Mouse (Mus musculus): ENCODE measurements at regions not wholly inside any gene's neighbourhood (a gene's known extent, or its start where the extent isn't known, plus 50 kb on each side); places are given as distances from the start of the nearest gene placed in this dataset.

GRCm38 (mm10) chr5:129297657-129298349 is 201.3 kb downstream of the Adgrd1 start:
- H3K4me2 ChIP-seq (replicated peaks; ENCODE audit: low read depth) = no peak overlapping the region
- no peak overlapping the region for H3K27ac ChIP-seq (ENCODE audit: low read depth, low read length)
- no peaks in the 10 kb centered on the region for H3K36me3 ChIP-seq (ENCODE audit: control insufficient read depth, insufficient read depth)
- no peaks in the 10 kb centered on the region for H3K9me3 ChIP-seq (ENCODE audit: control insufficient read depth)
- H3K9ac ChIP-seq (ENCODE audit: low read depth, low read length) = no peak overlapping the region
- ATAC-seq = no peak
- H3K27me3 ChIP-seq (replicated peaks; ENCODE audit: control insufficient read depth, insufficient read depth, low read length) = no peaks in the 10 kb centered on the region
- H3K4me1 ChIP-seq (replicated peaks; ENCODE audit: control insufficient read depth, insufficient read depth, low read length) = no peaks in the 10 kb centered on the region
- no peak for TF ChIP-seq CTCF (IDR thresholded peaks at IDR 0.05; ENCODE audit: low read depth)
- no peak overlapping the region for H3K4me3 ChIP-seq (ENCODE audit: low read depth, low read length)
- WGBS = 55% methylated on average over 11 of the region's 11 CpGs

DNA sequence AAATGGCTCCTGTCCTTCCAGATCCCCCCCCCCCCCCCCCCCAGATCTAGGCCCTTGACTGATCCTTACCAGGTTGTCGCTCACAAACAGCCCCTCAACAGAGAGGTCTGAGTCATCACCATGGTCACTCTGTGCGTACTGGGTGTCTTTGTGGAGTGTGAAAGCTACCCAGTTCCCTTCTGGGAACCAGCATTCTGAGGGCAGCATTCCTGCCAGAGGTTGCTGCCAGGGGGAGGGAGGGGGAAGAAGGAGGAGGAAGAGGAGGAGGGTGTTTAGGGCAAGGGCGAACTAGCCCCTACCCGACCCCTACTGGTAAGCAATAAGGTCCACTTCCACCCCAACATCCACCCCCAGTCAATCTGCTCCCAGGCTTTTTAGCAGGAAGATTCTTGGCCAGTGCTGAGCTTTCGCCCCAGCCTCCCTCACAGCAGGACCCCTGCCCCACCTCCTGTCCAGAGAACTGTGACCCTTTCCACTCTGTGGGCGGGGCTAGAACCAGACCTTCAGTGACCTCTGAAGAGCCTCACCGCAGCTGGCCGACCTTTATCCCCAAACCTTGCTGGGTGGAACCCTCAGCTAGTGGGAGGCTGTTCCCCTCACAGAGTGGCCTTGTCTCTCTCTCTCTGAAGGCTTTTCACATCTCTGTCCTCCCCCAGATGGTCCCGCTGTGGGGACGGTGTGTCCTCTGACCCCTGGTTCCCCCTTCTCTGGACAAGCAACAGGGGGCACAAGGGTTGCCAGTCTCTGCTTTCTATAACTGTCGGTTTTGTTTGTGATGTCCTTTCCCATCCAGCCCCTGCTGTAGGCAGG is 202.2 kb upstream of the Sfswap start:
- 20% methylated on average over 11 of the region's 11 CpGs for WGBS
- Histone ChIP-seq H3K4me3 (ENCODE audit: low read depth, low read length) (no peak overlapping the region), H3K9ac (ENCODE audit: low read depth, low read length) (no peak overlapping the region), H3K27ac (ENCODE audit: low read depth, low read length) (no peak overlapping the region), H3K9me3 (ENCODE audit: control insufficient read depth) (no peaks in the 10 kb centered on the region), H3K27me3 (replicated peaks; ENCODE audit: control insufficient read depth, insufficient read depth, low read length) (no peaks in the 10 kb centered on the region), H3K4me2 (replicated peaks; ENCODE audit: low read depth) (no peak overlapping the region), H3K4me1 (replicated peaks; ENCODE audit: control insufficient read depth, insufficient read depth, low read length) (no peaks in the 10 kb centered on the region), H3K36me3 (ENCODE audit: control insufficient read depth, insufficient read depth) (no peaks in the 10 kb centered on the region)
- no peak for ATAC-seq
- no peak for TF ChIP-seq CTCF (IDR thresholded peaks at IDR 0.05; ENCODE audit: low read depth)

DNA sequence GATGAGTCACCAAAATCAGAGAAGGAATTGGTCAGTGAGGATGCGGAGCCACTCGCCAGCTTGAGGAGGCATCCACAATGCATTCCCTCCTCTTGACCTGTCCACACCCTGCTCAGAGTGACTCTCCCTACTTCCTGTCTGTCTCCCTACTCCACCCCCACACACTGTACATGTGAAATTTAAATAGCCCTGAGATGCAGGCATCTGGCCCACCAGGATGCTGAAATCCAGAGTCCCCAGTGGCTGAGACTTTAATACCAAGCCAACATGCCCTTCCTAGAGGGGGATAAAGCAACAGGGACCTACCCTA is 201.6 kb upstream of the Sfswap start:
- Histone ChIP-seq H3K27me3 (replicated peaks; ENCODE audit: control insufficient read depth, insufficient read depth, low read length) (no peaks in the 10 kb centered on the region), H3K9ac (ENCODE audit: low read depth, low read length) (no peak overlapping the region), H3K36me3 (ENCODE audit: control insufficient read depth, insufficient read depth) (no peaks in the 10 kb centered on the region), H3K4me1 (replicated peaks; ENCODE audit: control insufficient read depth, insufficient read depth, low read length) (no peaks in the 10 kb centered on the region), H3K4me2 (replicated peaks; ENCODE audit: low read depth) (no peak overlapping the region), H3K27ac (ENCODE audit: low read depth, low read length) (no peak overlapping the region), H3K9me3 (ENCODE audit: control insufficient read depth) (no peaks in the 10 kb centered on the region), H3K4me3 (ENCODE audit: low read depth, low read length) (no peak overlapping the region)
- TF ChIP-seq CTCF (IDR thresholded peaks at IDR 0.05; ENCODE audit: low read depth) = no peak
- ATAC-seq = no peak
- WGBS = 55% methylated on average over 2 of the region's 2 CpGs

GRCm38 (mm10) chr5:129300423-129300822 is 200.6 kb upstream of the Sfswap start:
- Histone ChIP-seq H3K4me1 (replicated peaks; ENCODE audit: control insufficient read depth, insufficient read depth, low read length) (no peaks in the 10 kb centered on the region), H3K9ac (ENCODE audit: low read depth, low read length) (no peak overlapping the region), H3K9me3 (ENCODE audit: control insufficient read depth) (no peaks in the 10 kb centered on the region), H3K4me3 (ENCODE audit: low read depth, low read length) (no peak overlapping the region), H3K36me3 (ENCODE audit: control insufficient read depth, insufficient read depth) (no peaks in the 10 kb centered on the region), H3K27ac (ENCODE audit: low read depth, low read length) (no peak overlapping the region), H3K27me3 (replicated peaks; ENCODE audit: control insufficient read depth, insufficient read depth, low read length) (no peaks in the 10 kb centered on the region), H3K4me2 (replicated peaks; ENCODE audit: low read depth) (no peak overlapping the region)
- 89% methylated on average over 6 of the region's 6 CpGs for WGBS
- TF ChIP-seq CTCF (IDR thresholded peaks at IDR 0.05; ENCODE audit: low read depth) = no peak
- ATAC-seq = no peak

DNA sequence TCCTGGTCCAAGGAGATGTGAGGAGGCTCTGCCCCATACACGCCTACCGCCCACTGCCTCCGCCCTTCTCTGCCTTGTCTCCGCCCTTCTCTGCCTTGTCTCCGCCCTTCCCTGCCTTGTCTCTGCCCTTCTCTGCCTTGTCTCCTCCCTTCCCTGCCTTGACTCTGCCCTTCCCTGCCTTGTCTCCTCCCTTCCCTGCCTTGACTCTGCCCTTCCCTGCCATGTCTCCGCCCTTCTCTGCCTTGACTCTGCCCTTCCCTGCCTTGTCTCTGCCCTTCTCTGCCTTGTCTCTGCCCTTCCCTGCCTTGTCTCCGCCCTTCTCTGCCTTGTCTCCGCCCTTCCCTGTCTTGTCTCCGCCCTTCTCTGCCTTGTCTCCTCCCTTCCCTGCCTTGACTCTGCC is 185.4 kb upstream of the Sfswap start:
- H3K27ac ChIP-seq (ENCODE audit: low read depth, low read length) = no peak overlapping the region
- WGBS = 49% methylated on average over 9 of the region's 9 CpGs
- no peak overlapping the region for H3K4me3 ChIP-seq (ENCODE audit: low read depth, low read length)
- ATAC-seq = no peak
- H3K36me3 ChIP-seq (ENCODE audit: control insufficient read depth, insufficient read depth) = no peaks in the 10 kb centered on the region
- H3K9ac ChIP-seq (ENCODE audit: low read depth, low read length) = no peak overlapping the region
- H3K9me3 ChIP-seq (ENCODE audit: control insufficient read depth) = no peaks in the 10 kb centered on the region
- TF ChIP-seq CTCF (IDR thresholded peaks at IDR 0.05; ENCODE audit: low read depth) = no peak
- no peaks in the 10 kb centered on the region for H3K27me3 ChIP-seq (replicated peaks; ENCODE audit: control insufficient read depth, insufficient read depth, low read length)
- no peak overlapping the region for H3K4me2 ChIP-seq (replicated peaks; ENCODE audit: low read depth)
- no peaks in the 10 kb centered on the region for H3K4me1 ChIP-seq (replicated peaks; ENCODE audit: control insufficient read depth, insufficient read depth, low read length)

DNA sequence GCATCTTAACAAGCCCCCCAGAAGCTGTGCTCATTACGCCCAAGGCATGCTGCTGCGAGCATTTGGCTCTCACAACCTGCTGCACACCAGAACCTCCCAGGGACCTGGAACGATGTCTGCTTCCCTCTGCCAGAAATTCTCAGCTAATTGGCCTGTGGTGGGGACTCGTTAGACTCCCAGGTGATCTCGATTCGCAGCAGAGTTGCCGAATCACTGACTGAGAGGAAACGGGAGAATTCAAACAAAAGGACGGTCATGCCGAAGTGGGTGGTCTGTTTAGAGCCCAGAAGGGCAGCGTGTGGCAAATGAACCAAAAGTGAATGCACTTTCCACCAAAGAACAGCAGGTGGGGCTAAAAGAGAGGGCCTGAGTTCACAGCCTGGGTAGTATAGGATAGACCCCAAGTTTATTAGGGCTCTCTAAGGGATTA is 169.9 kb upstream of the Sfswap start:
- peak; percentile 56 for TF ChIP-seq CTCF (IDR thresholded peaks at IDR 0.05; ENCODE audit: low read depth)
- no peaks in the 10 kb centered on the region for H3K9me3 ChIP-seq (ENCODE audit: control insufficient read depth)
- no peak overlapping the region for H3K27ac ChIP-seq (ENCODE audit: low read depth, low read length)
- WGBS = 18% methylated on average over 11 of the region's 11 CpGs
- no peak overlapping the region for H3K4me2 ChIP-seq (replicated peaks; ENCODE audit: low read depth)
- ATAC-seq = no peak
- no peak overlapping the region for H3K9ac ChIP-seq (ENCODE audit: low read depth, low read length)
- H3K27me3 ChIP-seq (replicated peaks; ENCODE audit: control insufficient read depth, insufficient read depth, low read length) = no peaks in the 10 kb centered on the region
- no peaks in the 10 kb centered on the region for H3K36me3 ChIP-seq (ENCODE audit: control insufficient read depth, insufficient read depth)
- H3K4me3 ChIP-seq (ENCODE audit: low read depth, low read length) = no peak overlapping the region
- no peaks in the 10 kb centered on the region for H3K4me1 ChIP-seq (replicated peaks; ENCODE audit: control insufficient read depth, insufficient read depth, low read length)

Data from intestine, postnatal 0 days (tissue).